Mouse (Mus musculus): ENCODE results near the gene Galp.

Gene Galp

GRCm38 (mm10) chr7:6196790-6197189, at the start of gene Galp:
Gene Galp (plus strand): TSS chr7:6197090.
- in situ Hi-C loops (cut with MboI; ENCODE audit: unreplicated experiment in 2 of 2) = loop anchor here (5.0 to 10.0 kb wide), 2 partner anchors 1152 to 1254 kb away; no protein-coding TSS in a partner anchor

DNA sequence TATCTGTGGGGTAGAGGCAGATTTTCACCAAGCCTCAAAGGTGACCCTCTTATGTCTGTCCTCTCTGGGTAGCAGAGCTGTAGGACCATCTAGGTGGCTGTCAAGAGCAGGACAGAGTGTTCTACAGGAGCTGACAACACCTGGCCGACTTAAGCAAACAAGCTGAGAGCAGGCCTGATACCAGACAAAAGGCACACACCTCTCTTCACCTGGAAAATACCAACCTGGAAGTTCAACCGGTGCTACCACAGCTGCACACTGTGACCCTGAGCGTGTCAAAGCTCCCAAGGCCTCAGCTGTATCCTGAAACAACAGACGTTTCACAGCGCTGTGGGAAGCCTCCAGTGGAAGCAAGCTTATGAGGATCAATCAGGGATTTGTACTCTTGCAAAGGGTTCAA, 49.2 kb upstream of the Galp start:
- in situ Hi-C loops (cut with MboI; ENCODE audit: unreplicated experiment in 2 of 2) = no loop called here

- in situ Hi-C loops (cut with MboI; ENCODE audit: unreplicated experiment in 2 of 2) = loop anchor here (10.0 to 25.0 kb wide), 6 partner anchors 134 to 1144 kb away; partner anchors contain the start of genes Zfp667 (in 2 of the 2), 4632433K11Rik (in 1 of the 2), Fiz1 (in 1 of the 2) and Gm44973 (in 1 of the 2)
Observed at GRCm38 (mm10) chr7:6151266-6151665, 45.6 kb upstream of the Galp start.

- in situ Hi-C loops (cut with MboI; ENCODE audit: unreplicated experiment in 2 of 2) = loop anchor here (10.0 to 25.0 kb wide), 6 partner anchors 133 to 1143 kb away; partner anchors contain the start of genes Zfp667 (in 2 of the 2), 4632433K11Rik (in 1 of the 2), Fiz1 (in 1 of the 2) and Gm44973 (in 1 of the 2)
Observed at GRCm38 (mm10) chr7:6152036-6152435, 44.9 kb upstream of the Galp start.

DNA sequence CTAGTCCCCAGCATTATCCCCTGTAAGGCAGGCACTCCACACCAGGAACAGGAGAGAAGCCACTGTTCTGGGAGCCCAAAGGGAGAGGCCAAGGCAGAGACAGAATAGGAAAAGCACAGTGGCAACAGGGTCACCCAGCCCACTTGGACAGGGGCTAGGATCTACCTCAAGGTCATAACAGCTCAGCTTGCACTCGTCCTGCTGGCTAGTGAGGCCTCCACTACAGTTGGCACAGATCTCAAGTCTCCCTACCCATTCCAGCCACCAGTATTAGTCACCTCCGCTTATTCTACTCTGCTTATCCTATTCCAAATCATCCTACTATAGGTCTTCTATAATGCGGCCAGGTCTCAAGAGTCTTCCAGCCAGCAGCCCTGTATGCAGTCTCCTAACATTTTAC, 43.8 kb upstream of the Galp start:
- in situ Hi-C loops (cut with MboI; ENCODE audit: unreplicated experiment in 2 of 2) = loop anchor here (10.0 to 25.0 kb wide), 6 partner anchors 132 to 1142 kb away; partner anchors contain the start of genes Zfp667 (in 2 of the 2), 4632433K11Rik (in 1 of the 2), Fiz1 (in 1 of the 2) and Gm44973 (in 1 of the 2)

DNA sequence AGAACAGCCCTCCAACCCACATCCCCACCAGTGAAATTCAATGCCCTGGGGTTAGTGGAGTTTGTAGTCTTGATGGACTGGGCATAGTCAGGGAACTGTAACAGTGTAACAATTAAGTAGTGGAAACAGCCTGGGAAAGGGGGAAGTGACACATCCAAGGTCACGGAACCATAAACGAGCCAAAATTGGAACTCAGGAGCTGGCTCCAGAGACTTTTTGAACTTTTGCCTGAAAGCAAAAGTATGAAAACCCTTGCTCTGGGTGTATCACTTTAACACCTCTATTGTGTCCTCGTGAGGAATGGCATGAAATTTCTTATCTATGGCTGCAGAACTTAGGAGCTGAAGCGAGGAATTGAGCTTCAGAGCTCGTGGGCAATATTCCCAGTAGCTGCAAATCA, 42.7 kb upstream of the Galp start:
- in situ Hi-C loops (cut with MboI; ENCODE audit: unreplicated experiment in 2 of 2) = loop anchor here (10.0 to 25.0 kb wide), 6 partner anchors 131 to 1141 kb away; partner anchors contain the start of genes Zfp667 (in 2 of the 2), 4632433K11Rik (in 1 of the 2), Fiz1 (in 1 of the 2) and Gm44973 (in 1 of the 2)

DNA sequence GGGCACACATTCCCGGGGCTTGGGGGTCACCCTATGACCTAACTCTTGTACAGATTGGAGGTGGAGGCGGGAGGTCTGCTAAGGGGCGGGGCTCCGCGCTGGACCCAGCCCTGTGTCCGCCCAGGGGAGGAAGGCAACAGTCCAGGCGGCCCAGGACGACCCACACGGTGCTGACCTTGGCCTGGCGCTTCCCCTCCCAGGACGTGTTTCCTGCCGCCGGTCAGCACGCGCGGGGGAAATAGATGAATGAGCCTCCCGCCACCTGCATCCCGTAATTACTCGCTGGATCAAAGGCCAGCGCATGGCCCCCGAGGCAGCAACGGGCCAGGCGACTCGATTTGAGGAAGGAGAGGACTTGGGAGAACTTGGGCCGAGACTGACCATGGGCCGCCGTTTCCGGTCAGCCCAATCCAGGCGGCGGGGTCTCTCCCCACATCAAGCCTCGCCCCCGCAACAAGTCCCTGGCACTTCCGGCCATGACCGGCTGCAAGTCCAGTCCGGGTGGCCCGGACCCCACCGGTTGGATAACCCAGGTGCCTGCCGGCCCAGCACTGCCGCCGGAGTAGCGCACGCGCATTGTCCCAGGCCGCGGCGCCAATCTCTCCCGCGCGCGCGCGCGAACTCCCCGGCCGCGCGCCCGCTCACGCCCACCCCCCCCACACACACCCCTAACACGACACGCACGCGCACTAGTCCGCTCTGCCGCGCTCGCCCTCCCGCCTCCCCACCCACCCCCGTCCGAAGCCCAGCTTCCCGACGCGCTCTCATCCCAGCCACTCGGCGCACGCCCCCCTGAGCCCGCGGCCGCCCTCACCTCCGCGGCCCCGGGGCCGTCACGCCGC, 41.6 kb upstream of the Galp start:
- in situ Hi-C loops (cut with MboI; ENCODE audit: unreplicated experiment in 2 of 2) = loop anchor here (10.0 to 25.0 kb wide), 6 partner anchors 130 to 1140 kb away; partner anchors contain the start of genes Zfp667 (in 2 of the 2), 4632433K11Rik (in 1 of the 2), Fiz1 (in 1 of the 2) and Gm44973 (in 1 of the 2)

DNA sequence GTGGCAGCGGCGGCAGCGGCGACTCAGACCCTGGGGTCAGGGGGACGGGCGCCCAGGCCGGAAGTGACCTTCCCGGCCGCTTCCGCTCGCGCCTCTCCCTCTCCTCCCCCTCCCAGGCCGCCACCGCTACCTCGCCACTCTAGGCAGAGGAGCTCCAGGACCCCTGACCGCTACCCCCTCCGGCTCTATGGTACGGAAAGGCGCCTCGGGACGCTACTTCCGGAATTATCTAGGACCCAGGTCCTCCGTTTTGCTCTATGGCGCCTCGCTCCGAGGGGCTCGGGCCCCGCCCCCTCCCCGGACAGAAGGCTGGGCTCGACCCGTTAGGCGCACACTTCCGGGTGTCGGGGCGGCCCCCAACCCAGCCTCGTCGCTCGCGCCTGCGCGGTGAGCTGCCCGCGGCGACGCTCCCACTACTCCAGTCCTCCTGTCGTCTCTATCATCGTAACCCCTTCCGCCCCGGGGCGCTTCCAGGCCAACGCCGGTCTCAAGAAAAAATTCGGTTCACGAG, 40.9 kb upstream of the Galp start, which contains the start of gene Zfp787:
TSS of gene Zfp787 (minus strand) at position 97 of the 511 bp plus-strand sequence.
- in situ Hi-C loops (cut with MboI; ENCODE audit: unreplicated experiment in 2 of 2) = loop anchor here (10.0 to 25.0 kb wide), 6 partner anchors 129 to 1141 kb away; partner anchors contain the start of genes Zfp667 (in 2 of the 2), 4632433K11Rik (in 1 of the 2), Fiz1 (in 1 of the 2) and Gm44973 (in 1 of the 2)

DNA sequence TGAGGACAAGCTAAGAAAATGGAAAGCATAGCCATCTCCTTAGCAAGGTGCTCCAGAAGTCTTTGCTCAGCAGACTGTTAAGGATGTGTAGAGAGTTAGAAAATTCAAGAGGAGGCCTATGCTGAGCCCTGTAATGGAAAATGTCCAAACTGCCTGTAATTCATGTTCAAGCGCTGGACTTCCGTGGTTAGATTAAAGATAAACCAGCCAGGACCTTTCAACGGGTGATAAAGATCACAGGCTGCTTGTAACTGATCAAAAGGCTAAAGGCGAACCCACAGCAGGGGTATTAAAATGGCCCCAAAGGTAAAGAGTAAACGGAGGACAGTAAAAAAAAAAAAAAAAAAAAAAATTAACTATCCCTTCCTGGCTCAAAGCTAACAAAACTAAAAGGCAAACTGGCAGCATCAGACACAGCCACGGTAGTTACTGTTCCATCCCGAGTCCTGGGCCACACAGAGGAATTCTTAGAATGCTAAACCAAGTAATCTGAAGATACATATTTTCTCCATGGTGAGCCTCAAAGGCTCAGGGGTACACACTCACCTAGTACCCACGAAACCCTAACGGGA, 39.9 kb upstream of the Galp start:
- in situ Hi-C loops (cut with MboI; ENCODE audit: unreplicated experiment in 2 of 2) = loop anchor here (10.0 to 25.0 kb wide), 6 partner anchors 128 to 1142 kb away; partner anchors contain the start of genes Zfp667 (in 2 of the 2), 4632433K11Rik (in 1 of the 2), Fiz1 (in 1 of the 2) and Gm44973 (in 1 of the 2)

DNA sequence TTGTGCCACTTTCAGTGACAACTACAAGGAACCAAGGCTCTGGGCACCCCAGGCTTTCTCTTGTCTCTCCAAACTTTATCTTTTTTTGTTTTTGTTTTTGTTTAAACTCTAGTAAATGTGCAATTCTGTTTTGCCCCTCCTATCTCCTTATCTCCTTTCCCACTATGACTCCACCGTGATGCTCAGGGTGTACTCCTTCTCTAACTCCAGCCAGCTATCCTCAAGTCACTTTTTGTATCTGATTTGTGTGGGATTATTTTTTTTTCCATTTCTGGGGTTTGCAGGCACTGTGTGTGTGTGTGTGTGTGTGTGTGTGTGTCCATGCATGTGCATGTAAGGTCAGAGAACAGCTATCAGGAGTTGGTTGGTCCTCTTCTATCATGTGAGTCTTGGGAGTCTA, 39.4 kb upstream of the Galp start:
- in situ Hi-C loops (cut with MboI; ENCODE audit: unreplicated experiment in 2 of 2) = loop anchor here (10.0 to 25.0 kb wide), 6 partner anchors 127 to 1143 kb away; partner anchors contain the start of genes Zfp667 (in 2 of the 2), 4632433K11Rik (in 1 of the 2), Fiz1 (in 1 of the 2) and Gm44973 (in 1 of the 2)

- in situ Hi-C loops (cut with MboI; ENCODE audit: unreplicated experiment in 2 of 2) = loop anchor here (10.0 to 25.0 kb wide), 6 partner anchors 125 to 1145 kb away; partner anchors contain the start of genes Zfp667 (in 2 of the 2), 4632433K11Rik (in 1 of the 2), Fiz1 (in 1 of the 2) and Gm44973 (in 1 of the 2)
Observed at GRCm38 (mm10) chr7:6159604-6160003, 37.3 kb upstream of the Galp start.

DNA sequence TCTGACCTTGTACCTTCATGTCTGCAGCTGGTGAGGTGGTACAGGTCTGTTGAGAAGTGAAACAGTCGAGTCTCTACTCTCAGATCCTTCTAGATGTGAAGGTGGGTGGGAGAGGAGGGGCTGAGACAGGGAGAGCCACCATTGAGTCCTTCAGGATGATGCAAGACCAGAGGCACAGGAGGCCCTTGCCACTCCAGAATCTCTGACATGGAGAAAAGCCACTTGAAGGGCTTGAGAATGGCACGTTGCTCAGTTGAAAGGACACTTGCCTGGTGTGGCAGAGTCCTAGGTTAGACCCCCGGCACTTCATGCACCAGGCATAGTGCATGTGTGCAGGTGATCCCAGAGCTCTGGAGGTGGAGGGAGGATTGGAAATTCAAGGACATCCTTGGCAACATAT, 35.3 kb upstream of the Galp start:
- in situ Hi-C loops (cut with MboI; ENCODE audit: unreplicated experiment in 2 of 2) = loop anchor here in 1 of 2 experiments (25.0 kb wide), 1 partner anchor 1126 kb away; the partner anchor contains the start of gene Gm45844

- in situ Hi-C loops (cut with MboI; ENCODE audit: unreplicated experiment in 2 of 2) = loop anchor here in 1 of 2 experiments (25.0 kb wide), 1 partner anchor 1125 kb away; the partner anchor contains the start of gene Gm45844
Observed at GRCm38 (mm10) chr7:6162172-6162571, 34.7 kb upstream of the Galp start.

DNA sequence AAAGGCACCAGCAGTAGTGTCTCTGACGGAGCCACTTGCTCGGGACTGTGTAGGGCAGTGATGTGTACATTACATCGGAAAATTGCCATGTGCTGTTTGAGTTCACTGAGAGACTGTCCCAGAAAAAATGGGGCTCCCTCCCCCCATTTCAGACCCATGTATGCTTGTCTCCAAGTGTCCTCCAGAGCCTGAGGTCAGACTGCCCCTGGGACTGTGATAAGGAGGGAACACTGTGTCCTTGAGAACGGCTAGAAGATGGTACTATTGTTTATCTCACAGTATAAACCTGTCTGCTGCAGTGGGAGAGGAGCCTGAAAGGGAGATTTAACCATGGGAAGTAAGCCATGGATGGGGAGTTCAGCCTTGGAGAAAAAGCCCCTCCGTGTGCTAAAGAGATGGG, 32.2 kb upstream of the Galp start:
- in situ Hi-C loops (cut with MboI; ENCODE audit: unreplicated experiment in 2 of 2) = loop anchor here in 1 of 2 experiments (25.0 kb wide), 1 partner anchor 1123 kb away; the partner anchor contains the start of gene Gm45844

GRCm38 (mm10) chr7:6169403-6169802, 27.5 kb upstream of the Galp start:
- in situ Hi-C loops (cut with MboI; ENCODE audit: unreplicated experiment in 2 of 2) = loop anchor here in 1 of 2 experiments (25.0 kb wide), 1 partner anchor 1118 kb away; the partner anchor contains the start of gene Gm45844

DNA sequence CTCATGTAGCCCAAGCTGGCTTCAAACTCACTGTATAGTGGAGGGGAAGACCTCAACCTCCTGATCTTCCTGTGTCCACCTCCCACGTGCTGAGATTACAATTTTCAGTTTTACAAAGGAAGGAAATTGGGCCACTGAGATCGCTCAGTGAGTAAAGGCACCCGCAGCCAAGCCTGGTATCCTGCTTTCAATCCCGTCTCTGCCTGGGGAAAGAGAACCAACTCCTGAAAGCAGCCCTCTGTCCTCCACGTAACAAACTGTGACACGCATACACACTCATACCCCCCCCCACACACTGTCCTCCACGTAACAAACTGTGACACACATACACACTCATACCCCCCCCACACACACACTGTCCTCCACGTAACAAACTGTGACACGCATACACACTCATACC, 26.5 kb upstream of the Galp start:
- in situ Hi-C loops (cut with MboI; ENCODE audit: unreplicated experiment in 2 of 2) = loop anchor here (10.0 to 25.0 kb wide), 2 partner anchors 1117 to 1376 kb away; partner anchors contain the start of genes Gm45844 (in 1 of the 2) and Rpl28 (in 1 of the 2)

- in situ Hi-C loops (cut with MboI; ENCODE audit: unreplicated experiment in 2 of 2) = loop anchor here (10.0 to 25.0 kb wide), 2 partner anchors 1116 to 1376 kb away; partner anchors contain the start of genes Gm45844 (in 1 of the 2) and Rpl28 (in 1 of the 2)
Observed at GRCm38 (mm10) chr7:6170871-6171270, 26.0 kb upstream of the Galp start.

GRCm38 (mm10) chr7:6171444-6172005, 25.4 kb upstream of the Galp start:
- in situ Hi-C loops (cut with MboI; ENCODE audit: unreplicated experiment in 2 of 2) = loop anchor here (10.0 to 25.0 kb wide), 2 partner anchors 1116 to 1377 kb away; partner anchors contain the start of genes Gm45844 (in 1 of the 2) and Rpl28 (in 1 of the 2)

Data from v-Abl transformed pro-B cells (cell line).